Mouse (Mus musculus) kidney, postnatal 36 days (tissue): ENCODE measurements around the gene Krr1.
"Not testable (repeated sequence)": the region's sequence is repeated elsewhere in the genome, so short reads cannot be mapped to it uniquely, and the experiment has no call there.

Experiments
- DNase-seq, 2 experiments: peaks; one replicate each; pipeline ENCODE4 v3.0.0; 2021 to 2022; ENCODE audit warnings: mixed read lengths in 2 of 2

Krr1 gene

GRCm38 (mm10) chr10:111983070-111983469, 10.6 kb downstream of the Krr1 start:
- no peak for DNase-seq

- no peak for DNase-seq
Observed at GRCm38 (mm10) chr10:111986453-111986852, 14.0 kb downstream of the Krr1 start.

GRCm38 (mm10) chr10:111995803-111996548, 23.5 kb downstream of the Krr1 start:
- no peak for DNase-seq

GRCm38 (mm10) chr10:111996549-111996904, 24.1 kb downstream of the Krr1 start:
- no peak for DNase-seq

- no peak for DNase-seq
Observed at GRCm38 (mm10) chr10:111996911-111997347, 24.5 kb downstream of the Krr1 start.

GRCm38 (mm10) chr10:111997671-111998070, 25.2 kb downstream of the Krr1 start:
- DNase-seq: no peak

- no peak for DNase-seq
Observed at GRCm38 (mm10) chr10:111999765-112000164, 27.3 kb downstream of the Krr1 start.

GRCm38 (mm10) chr10:112000568-112000967, 28.1 kb downstream of the Krr1 start:
- DNase-seq: no peak

GRCm38 (mm10) chr10:112001350-112001749, 28.9 kb downstream of the Krr1 start:
- DNase-seq: no peak

- DNase-seq: no peak
Observed at GRCm38 (mm10) chr10:112001756-112002520, 29.5 kb downstream of the Krr1 start.

GRCm38 (mm10) chr10:112002544-112003215, 30.2 kb downstream of the Krr1 start, which contains the start of gene Glipr1:
Glipr1 (minus strand) TSS chr10:112002631.
- DNase-seq: peak; percentile 72 to 75

- not testable (repeated sequence) for DNase-seq
Observed at GRCm38 (mm10) chr10:112009511-112009910, 37.0 kb downstream of the Krr1 start.

GRCm38 (mm10) chr10:112023585-112023984, 51.1 kb downstream of the Krr1 start:
- DNase-seq: no peak

- not testable (repeated sequence) for DNase-seq
Observed at GRCm38 (mm10) chr10:112028689-112029088, 56.2 kb downstream of the Krr1 start.
